Mouse (Mus musculus) forebrain, embryonic 16.5 days (tissue): ENCODE results near the gene Vash1. TPM values are rescaled to one million over a fixed set of nuclear protein-coding genes. Genes with fewer than 3 reads are reported as not detected.

Experiments used
- ATAC-seq: fragments of 200-750 bp; cut with Nextera tagmentation; 2 replicates; pipeline ENCODE4 v1.8.0; 2017; ENCODE audit warnings: mild to moderate bottlenecking, moderate library complexity
- H3K27ac ChIP-seq: fragments of 300-500 bp; sonication (generic); 2 replicates; pipeline ENCODE4 v1.5.1; 2014; ENCODE audit warnings: low read length, control low read depth
- H3K27me3 ChIP-seq: fragments of 300-500 bp; sonication (generic); replicated peaks from 2 replicates; pipeline ENCODE4 v1.6.1; 2014; ENCODE audit warnings: low read length; ENCODE audit not compliant: control insufficient read depth, insufficient read depth
- H3K36me3 ChIP-seq: fragments of 300-500 bp; sonication (generic); 2 replicates; pipeline ENCODE4 v1.6.1; 2014; ENCODE audit not compliant: control insufficient read depth, insufficient read depth
- H3K4me1 ChIP-seq: fragments of 300-500 bp; sonication (generic); replicated peaks from 2 replicates; pipeline ENCODE4 v1.6.1; 2014; ENCODE audit warnings: low read length; ENCODE audit not compliant: control insufficient read depth, insufficient read depth
- H3K4me2 ChIP-seq: fragments of 300-500 bp; sonication (generic); 2 replicates; pipeline ENCODE4 v1.6.1; 2014; ENCODE audit warnings: mild to moderate bottlenecking, low read length, control low read depth
- H3K4me3 ChIP-seq: fragments of 300-500 bp; sonication (generic); replicated peaks from 2 replicates; pipeline ENCODE4 v1.5.1; 2014; ENCODE audit warnings: mild to moderate bottlenecking, low read length, control low read depth
- H3K9ac ChIP-seq: fragments of 300-500 bp; sonication (generic); replicated peaks from 2 replicates; pipeline ENCODE4 v1.6.1; 2014; ENCODE audit warnings: low read depth, low read length, control low read depth
- H3K9me3 ChIP-seq: fragments of 300-500 bp; sonication (generic); 2 replicates; pipeline ENCODE4 v1.6.1; 2016; ENCODE audit warnings: low read length; ENCODE audit not compliant: control insufficient read depth
- whole genome bisulfite sequencing: fragments of 180-500 bp; shearing (Covaris S2); extraction: QIAGEN DNeasy Blood & Tissue Kit; methylation state at CpG from one replicate; pipeline ENCODE4 v1.1.7; 2014; 5-methylcytosine and 5-hydroxymethylcytosine counted together
- polyA plus RNA-seq: library from polyadenylated mRNA; unstranded; fragments of >200 nt; fragmentation: Nextera tagmentation; extraction: Ambion mirVana; gene quantifications from 2 replicates; pipeline ENCODE4 v1.2.1, GENCODE M21; 2015

Gene Vash1
- polyA plus RNA-seq, 1 experiment from 2014 or later, result 41.7 TPM

GRCm38 (mm10) chr12:86687971-86688573 is 9.6 kb downstream of the Vash1 start:
- H3K9ac ChIP-seq, result no peak overlapping the region
- no peaks in the 10 kb centered on the region for H3K9me3 ChIP-seq
- H3K27me3 ChIP-seq, result no peaks in the 10 kb centered on the region
- no peak overlapping the region for H3K4me2 ChIP-seq
- peaks cover 19% of the 10 kb centered on the region for H3K36me3 ChIP-seq
- H3K27ac ChIP-seq, result no peak overlapping the region
- peaks cover 17% of the 10 kb centered on the region for H3K4me1 ChIP-seq
- ATAC-seq, result 0 out of 2 replicates have a peak, but pooled peaks have one; percentile 9
- 87% methylated on average over 4 of the region's 4 CpGs for WGBS
- H3K4me3 ChIP-seq, result no peak overlapping the region

- no peak overlapping the region for H3K27ac ChIP-seq
- H3K4me2 ChIP-seq, result no peak overlapping the region
- no peak overlapping the region for H3K9ac ChIP-seq
- 96% methylated on average over 27 of the region's 27 CpGs for WGBS
- no peak overlapping the region for H3K4me3 ChIP-seq
- H3K4me1 ChIP-seq, result peaks cover 9% of the 10 kb centered on the region
- no peak for ATAC-seq
- H3K36me3 ChIP-seq, result peaks cover 19% of the 10 kb centered on the region
- H3K27me3 ChIP-seq, result no peaks in the 10 kb centered on the region
- no peaks in the 10 kb centered on the region for H3K9me3 ChIP-seq
Measured at GRCm38 (mm10) chr12:86688917-86689316, 10.4 kb downstream of the Vash1 start.

GRCm38 (mm10) chr12:86690700-86691485 is 12.4 kb downstream of the Vash1 start:
- 76% methylated on average over 12 of the region's 12 CpGs for WGBS
- Histone ChIP-seq H3K36me3 (peaks cover 32% of the 10 kb centered on the region), H3K4me3 (no peak overlapping the region), H3K27ac (no peak overlapping the region), H3K9ac (no peak overlapping the region), H3K4me2 (no peak overlapping the region), H3K4me1 (no peaks in the 10 kb centered on the region), H3K9me3 (no peaks in the 10 kb centered on the region), H3K27me3 (no peaks in the 10 kb centered on the region)
- ATAC-seq, result no peak

GRCm38 (mm10) chr12:86692471-86693356 is 14.2 kb downstream of the Vash1 start:
- Histone ChIP-seq H3K27me3 (no peaks in the 10 kb centered on the region), H3K4me2 (no peak overlapping the region), H3K4me1 (no peaks in the 10 kb centered on the region), H3K36me3 (peaks cover 38% of the 10 kb centered on the region), H3K9ac (no peak overlapping the region), H3K4me3 (no peak overlapping the region), H3K9me3 (no peaks in the 10 kb centered on the region), H3K27ac (no peak overlapping the region)
- WGBS, result 66% methylated on average over 5 of the region's 5 CpGs
- no peak for ATAC-seq

- Histone ChIP-seq H3K9me3 (no peaks in the 10 kb centered on the region), H3K27ac (no peak overlapping the region), H3K4me2 (no peak overlapping the region), H3K9ac (no peak overlapping the region), H3K4me1 (no peaks in the 10 kb centered on the region), H3K4me3 (no peak overlapping the region), H3K27me3 (no peaks in the 10 kb centered on the region), H3K36me3 (peaks cover 34% of the 10 kb centered on the region)
- ATAC-seq, result no peak
Measured at GRCm38 (mm10) chr12:86693389-86693788, 14.9 kb downstream of the Vash1 start.

- Histone ChIP-seq H3K4me1 (peaks cover 9% of the 10 kb centered on the region), H3K36me3 (peaks cover 24% of the 10 kb centered on the region), H3K9me3 (no peaks in the 10 kb centered on the region), H3K9ac (no peak overlapping the region), H3K27me3 (no peaks in the 10 kb centered on the region), H3K4me2 (no peak overlapping the region), H3K4me3 (no peak overlapping the region), H3K27ac (no peak overlapping the region)
- 96% methylated on average over 1 of the region's 1 CpGs for WGBS
- ATAC-seq, result no peak
Measured at GRCm38 (mm10) chr12:86694441-86694840, 15.9 kb downstream of the Vash1 start.

- no peak overlapping the region for H3K9ac ChIP-seq
- H3K36me3 ChIP-seq, result peaks cover 19% of the 10 kb centered on the region
- H3K27ac ChIP-seq, result no peak overlapping the region; the same call in 1 of the 2 replicates
Measured at GRCm38 (mm10) chr12:86697996-86698395, 19.5 kb downstream of the Vash1 start.

GRCm38 (mm10) chr12:86698537-86698936 is 20.0 kb downstream of the Vash1 start:
- no peaks in the 10 kb centered on the region for H3K9me3 ChIP-seq
- H3K36me3 ChIP-seq, result peaks cover 19% of the 10 kb centered on the region
- H3K27ac ChIP-seq, result peak overlapping the region; percentile 88
- H3K9ac ChIP-seq, result no peak overlapping the region
- no peak overlapping the region for H3K4me2 ChIP-seq
- no peak overlapping the region for H3K4me3 ChIP-seq
- peaks cover 29% of the 10 kb centered on the region for H3K4me1 ChIP-seq
- no peaks in the 10 kb centered on the region for H3K27me3 ChIP-seq
- no peak for ATAC-seq

More at GRCm38 (mm10) chr12:86697996-86698395, 19.5 kb downstream of the Vash1 start:
- Histone ChIP-seq H3K9me3 (no peaks in the 10 kb centered on the region), H3K27me3 (no peaks in the 10 kb centered on the region), H3K4me1 (peaks cover 28% of the 10 kb centered on the region), H3K4me3 (no peak overlapping the region), H3K4me2 (no peak overlapping the region)
- ATAC-seq, result no peak
- WGBS, result 70% methylated on average over 2 of the region's 2 CpGs
